Mouse (Mus musculus): ENCODE measurements around the gene Romo1.
A peak's percentile ranks its signal among the peaks of the same experiment; 100 is the strongest.
"Not testable (repeated sequence)": the region's sequence is repeated elsewhere in the genome, so short reads cannot be mapped to it uniquely, and the experiment has no call there.

The Romo1 gene

DNA sequence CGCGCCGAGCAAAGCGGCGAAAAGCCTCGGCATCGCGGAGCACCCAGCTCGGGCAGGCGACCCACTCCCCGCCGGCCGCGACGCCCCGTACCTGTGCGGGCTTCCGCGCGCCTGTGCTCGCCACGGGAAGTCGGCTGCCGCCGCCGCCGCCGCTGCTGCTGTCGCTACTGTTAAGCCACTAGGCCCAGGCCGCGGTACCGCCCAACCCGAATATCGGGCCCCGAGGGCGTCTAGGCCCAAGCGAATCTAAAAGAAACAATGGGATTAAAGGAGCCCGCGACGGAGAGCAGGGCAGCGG is 35.9 kb downstream of the Romo1 start:
- DNase-seq (ENCODE audit: low spot score) = no peak

DNA sequence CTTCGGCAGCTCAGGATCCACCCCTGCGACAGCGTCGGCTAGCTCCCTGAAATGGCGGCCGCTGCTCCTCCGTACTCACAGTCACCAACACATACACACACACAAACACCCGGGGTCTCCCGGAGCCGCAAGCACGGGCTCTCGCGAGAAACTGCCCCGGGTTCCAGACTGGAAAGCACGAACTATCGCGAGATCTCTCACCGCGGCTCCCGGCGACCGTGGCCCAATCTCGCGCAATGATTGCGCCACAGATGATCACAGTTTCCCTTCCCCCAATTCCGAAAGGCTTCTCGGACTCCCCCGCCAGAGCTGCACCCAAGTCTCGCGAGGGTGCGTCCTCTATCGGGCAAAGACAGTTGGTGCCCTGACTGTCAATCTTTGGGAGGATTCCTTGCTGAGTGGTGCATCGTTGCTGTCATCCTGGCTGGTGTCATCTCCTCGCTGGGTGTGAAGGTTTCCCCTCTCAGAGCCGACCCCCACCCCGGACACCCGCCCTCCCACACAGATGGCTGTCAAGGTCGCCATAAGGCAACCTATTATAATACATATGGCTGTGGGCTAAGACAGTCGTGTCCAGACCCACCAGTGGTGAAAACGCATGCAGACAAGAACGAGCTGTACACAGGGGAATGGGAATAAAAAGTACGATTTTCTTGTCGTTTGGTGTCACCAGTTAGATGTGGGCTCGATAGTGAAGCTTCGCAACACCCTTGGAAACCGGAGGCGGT is 36.4 kb downstream of the Romo1 start, which contains the start of gene Rbm39:
Gene Rbm39 (minus strand): TSS at position 145 of the 728 bp plus-strand sequence.
- peak; percentile 100 for DNase-seq (ENCODE audit: low spot score)

DNA sequence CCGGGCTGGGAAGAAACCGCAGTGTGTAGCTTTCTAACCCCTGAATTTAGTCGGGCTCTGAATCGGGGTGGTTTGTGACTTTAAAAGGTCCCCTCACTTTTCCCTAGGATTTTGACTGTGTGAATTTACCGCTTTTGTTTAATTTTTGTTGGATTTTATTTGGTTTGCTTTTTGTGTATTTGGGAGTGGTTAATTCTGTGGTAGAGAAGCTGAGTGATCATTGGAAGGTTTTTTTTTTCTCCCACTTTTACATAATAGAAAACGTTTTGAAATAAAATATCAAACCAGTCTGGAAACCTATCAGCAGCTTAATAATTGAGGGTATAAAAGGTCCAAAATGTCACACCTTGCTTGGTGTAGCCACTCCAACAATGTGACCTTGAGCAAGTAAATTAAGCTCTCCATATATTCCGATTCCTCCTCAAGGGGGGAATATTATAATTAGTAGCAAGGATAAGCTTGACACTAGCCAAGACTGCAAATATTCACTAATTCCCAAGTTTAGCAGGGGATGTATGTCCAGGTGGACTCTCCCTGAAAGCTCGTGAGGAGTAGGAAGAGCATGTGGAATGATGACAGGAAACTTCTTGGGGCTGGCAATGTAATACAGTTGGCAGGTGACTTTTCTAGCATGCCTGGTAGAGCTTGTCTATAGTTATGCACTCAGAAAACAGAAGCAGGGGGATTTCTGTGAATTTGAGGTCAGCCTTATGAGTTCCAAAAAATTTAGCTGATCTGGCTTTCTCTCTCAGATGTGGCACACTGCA is 37.2 kb downstream of the Romo1 start:
- DNase-seq (ENCODE audit: low spot score) = no peak

DNA sequence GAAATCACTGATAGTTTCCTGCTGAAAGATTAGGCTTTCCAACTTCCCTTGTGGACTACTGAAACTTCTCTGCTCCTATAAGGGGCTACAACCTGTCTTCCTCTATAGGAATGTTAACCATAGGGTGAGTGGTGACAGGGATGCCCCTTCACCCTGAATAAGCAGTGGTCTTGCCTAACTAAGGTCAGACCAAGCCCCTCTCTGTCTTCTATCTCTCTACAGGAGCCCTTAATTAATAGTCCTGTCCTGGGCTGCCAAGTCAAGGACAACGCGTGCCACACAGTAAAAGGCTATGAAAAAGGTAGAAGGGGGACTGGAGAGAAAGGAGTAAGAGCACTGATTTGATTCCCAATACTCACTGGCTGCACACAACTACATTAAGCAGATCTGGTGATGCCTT is 37.8 kb downstream of the Romo1 start:
- no peak for DNase-seq (ENCODE audit: low spot score)

DNA sequence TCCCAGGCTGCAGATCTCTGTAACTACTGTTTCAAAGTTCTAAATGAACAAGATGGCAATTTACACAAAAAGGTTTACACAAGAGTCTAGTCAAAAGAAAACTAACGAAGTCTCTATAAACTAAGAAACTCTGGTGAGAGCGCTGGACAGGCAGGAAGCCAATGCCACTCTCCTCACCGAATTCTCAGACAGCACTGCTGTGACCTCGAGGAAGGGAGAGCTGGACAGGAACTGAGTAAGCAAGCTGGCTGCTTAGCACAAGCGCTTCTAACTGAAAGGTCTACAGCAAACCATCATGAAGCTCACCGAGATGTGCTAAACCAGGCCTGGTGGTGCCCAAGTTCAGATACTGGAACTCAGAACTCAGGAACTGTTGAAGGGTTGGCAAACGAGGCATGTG is 45.4 kb downstream of the Romo1 start:
- not testable (repeated sequence) for DNase-seq (ENCODE audit: low spot score)

DNA sequence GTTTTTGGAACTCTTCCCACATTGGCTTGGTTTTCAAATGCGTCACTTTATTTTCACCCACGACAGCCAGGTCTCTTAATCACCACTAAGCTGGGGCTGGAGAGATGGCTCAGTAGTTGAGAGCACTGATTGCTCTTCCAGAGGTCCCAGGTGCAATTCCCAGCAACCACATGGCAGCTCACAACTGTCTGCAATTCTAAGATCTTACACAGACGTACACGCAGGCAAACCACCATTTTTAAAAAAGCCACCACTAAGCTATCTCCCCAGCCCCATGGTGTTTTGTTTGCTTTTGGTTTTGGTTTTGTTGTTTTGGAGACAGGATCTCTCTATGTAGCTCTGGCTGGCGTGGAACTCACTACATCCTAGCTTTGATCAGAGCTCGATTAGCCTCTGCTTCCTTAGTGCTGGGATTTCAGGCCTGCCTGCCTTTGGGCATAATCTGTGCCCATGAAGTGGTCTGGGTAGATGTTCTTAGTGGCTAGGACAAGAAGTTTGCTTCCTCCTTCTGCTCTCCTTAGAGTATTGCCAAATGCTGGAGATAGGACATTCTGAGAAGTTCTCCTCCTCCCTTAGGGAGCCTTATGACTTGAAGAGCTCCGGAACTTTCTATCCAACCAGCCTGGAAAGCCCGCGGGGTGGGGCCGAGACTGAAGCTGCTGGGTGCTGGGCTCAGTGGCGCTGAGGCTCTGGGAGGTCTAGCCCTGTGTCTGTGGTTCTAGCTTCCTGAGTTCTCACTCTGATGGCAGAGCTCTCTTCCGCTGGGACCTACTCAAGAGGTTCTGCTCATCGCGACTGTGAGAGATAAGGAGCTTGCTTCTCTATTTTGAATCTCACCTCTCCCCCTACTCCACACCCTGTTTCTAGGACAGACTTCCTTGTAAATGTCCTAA is 46.4 kb downstream of the Romo1 start:
- DNase-seq (ENCODE audit: low spot score) = no peak

DNA sequence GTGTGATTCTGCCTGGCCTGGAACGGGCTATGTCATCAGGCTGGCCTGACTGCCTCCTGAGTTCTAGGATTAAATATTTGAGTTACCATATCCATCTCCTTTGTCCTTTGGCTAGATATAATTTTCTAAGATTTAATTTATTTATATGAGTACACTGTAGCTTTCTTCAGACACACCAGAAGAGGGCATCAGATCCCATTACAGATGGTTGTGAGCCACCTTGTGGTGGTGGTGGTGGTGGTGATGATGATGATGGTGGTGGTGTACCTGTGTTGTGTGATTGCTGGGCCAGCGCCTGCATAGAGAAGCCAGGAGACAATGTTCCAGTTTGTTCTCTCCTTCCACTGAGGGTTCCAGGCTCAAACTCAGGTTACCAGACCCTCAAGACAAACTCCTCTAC is 47.7 kb downstream of the Romo1 start:
- DNase-seq (ENCODE audit: low spot score) = no peak

DNA sequence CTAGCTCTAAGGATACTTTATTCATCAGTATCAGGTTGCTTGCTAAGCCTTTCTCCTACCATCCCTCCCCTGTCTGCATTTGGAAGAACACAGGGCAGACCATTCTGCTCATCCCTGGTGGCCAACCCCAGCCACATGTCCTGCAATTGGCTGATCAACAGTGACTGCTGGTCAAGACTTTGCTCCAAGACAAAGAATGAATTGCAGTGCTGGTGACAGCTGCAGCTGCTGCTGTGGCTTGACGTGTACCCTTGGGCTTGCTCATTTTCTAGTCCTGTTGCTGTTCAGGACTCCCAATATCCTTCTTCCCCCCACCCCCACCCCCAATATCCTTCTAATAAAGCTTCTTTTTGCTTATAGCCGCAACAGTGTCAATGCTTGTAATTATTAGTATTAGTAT is 48.2 kb downstream of the Romo1 start:
- no peak for DNase-seq (ENCODE audit: low spot score)

DNA sequence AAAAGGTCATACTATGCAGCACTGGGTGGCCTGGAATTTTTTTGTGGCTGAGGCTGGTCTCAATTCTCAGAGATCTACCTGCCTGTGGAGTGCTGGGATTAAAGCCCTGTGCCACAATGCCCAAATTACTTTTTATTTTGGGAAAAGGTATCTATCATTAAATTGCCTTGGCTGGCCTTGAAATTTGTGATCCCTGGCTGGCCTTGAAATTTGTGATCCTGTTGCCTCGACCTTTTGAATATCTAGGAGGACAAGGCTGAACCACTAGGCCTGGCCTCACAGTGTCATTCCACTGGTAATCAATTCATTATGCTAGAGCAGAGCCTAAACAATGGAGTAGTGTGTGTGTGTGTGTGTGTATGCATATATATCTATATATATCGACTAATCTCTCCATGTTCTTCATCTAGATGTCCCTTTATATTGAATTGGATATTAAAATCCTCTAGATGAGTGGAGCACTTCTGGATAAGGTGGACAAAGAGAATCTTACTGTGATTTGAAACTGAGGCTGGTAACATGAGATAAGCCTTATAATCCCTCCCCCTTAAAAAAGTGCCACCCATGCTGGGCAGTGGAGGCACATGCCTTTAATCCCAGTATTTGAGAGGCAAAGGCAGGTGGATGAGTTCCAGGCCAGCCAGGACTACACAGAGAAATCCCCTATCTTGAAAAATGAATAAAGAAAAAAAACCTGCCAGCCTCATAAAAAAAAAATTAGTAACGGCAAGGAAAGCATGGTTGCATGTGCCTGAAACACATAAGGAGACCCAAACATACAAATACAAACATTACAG is 49.4 kb downstream of the Romo1 start:
- no peak for DNase-seq (ENCODE audit: low spot score)

DNA sequence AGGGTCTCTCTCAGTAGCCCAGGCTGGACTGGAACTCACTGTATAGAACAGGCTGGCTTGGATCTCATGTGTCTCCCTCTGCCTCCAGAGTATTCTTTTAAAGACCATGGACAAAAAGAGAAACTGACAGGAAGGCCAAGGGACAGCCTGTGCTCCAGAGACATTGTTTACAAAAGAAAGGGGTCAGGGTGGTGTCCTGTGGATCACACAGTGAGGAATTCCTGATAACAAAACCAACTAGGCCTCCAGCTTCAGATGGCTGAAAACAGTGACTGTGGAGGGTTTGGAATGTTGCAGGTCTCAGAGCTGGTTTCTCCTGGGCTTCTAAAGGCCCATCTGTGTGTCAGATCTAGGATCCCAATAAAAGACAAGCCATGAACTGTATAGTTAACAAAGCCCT is 50.7 kb downstream of the Romo1 start:
- no peak for DNase-seq (ENCODE audit: low spot score)

Measured in retina, embryonic 14.5 days (tissue).